22 mouse cellular contexts compared by ENCODE assay signal in the genomic region with DNA sequence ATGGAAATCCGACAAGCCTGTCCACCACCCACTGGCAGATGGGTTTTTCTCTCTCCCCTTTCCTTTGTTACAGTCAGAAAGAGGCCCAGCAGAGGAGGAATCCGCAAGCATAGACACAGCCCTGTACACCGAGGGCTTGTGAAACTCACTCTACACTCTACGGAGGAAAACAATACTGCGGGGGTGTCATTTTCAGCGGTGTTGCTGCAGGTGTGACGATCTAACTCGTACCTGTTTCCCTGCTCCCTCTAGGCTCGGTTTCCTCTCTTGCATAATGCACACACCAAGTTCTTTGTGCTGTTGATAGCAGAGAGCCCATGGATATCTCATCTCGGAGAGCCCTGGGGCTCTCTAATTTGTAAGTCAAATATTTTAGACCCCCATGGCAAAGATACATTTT. TPM values are rescaled to one million over a fixed set of nuclear protein-coding genes. Genes with fewer than 3 reads are reported as not detected.
DNase-seq lines count a peak whose midpoint lies in the region; ATAC-seq and TF ChIP-seq lines count a peak whose summit lies in the region.
"Had no signal": no experiment of that assay in that cellular context is flagged by ENCODE, and none has a peak within 500 bp of the region (broad histone marks: within the 10 kb centered on the region; RNA-seq: fewer than 3 reads in every experiment).

No protein-coding gene starts in this region.

- no peaks in the 10 kb centered on the region for H3K4me1 ChIP-seq in embryonic facial prominence, embryonic 14.5 days (ENCODE audit: control insufficient read depth, insufficient read depth, low read length)
- no peaks in the 10 kb centered on the region for H3K4me1 ChIP-seq in embryonic facial prominence, embryonic 10.5 days
- peaks cover 4% of the 10 kb centered on the region; the same call in 1 of the 2 replicates for H3K4me1 ChIP-seq in heart, embryonic 10.5 days
- H3K4me1 ChIP-seq in heart, adult 2 months (ENCODE audit: control insufficient read depth, insufficient read depth, low read length): no peaks in the 10 kb centered on the region
- H3K4me1 ChIP-seq: embryonic facial prominence, embryonic 12.5 days; forebrain, embryonic 13.5 days; forebrain, embryonic 15.5 days had no signal

- DNase-seq in embryonic facial prominence, embryonic 14.5 days (ENCODE audit: low spot score): peak; percentile 31
- DNase-seq in embryonic facial prominence, embryonic 10.5 days (ENCODE audit: low spot score): no peak
- DNase-seq in heart, embryonic 10.5 days (ENCODE audit: low spot score): peak; percentile 61
- DNase-seq in heart, adult 2 months: no peak
- peak; percentile 94 for DNase-seq in gonadal fat pad, adult 2 months (ENCODE audit: low read depth)
- DNase-seq in kidney, postnatal 25 days: no peak
- DNase-seq: adrenal gland, adult 2 months; adrenal gland, postnatal 10 days; adrenal gland, postnatal 25 days; cerebellum, adult 11 months; cerebellum, adult 18-20 months; cerebellum, adult 8-10 months; cerebellum, adult 9-11 months; cerebellum, postnatal 14 days; cerebellum, postnatal 36 days; embryo, embryonic 11 days; forebrain, postnatal 0 days had no signal

- no peaks in the 10 kb centered on the region for H3K27me3 ChIP-seq in embryonic facial prominence, embryonic 14.5 days (replicated peaks; ENCODE audit: control insufficient read depth, insufficient read depth, low read length)
- no peaks in the 10 kb centered on the region for H3K27me3 ChIP-seq in embryonic facial prominence, embryonic 10.5 days (replicated peaks; ENCODE audit: low read depth, poor library complexity, severe bottlenecking)
- H3K27me3 ChIP-seq in heart, embryonic 10.5 days (ENCODE audit: insufficient read depth, poor library complexity, severe bottlenecking): no peaks in the 10 kb centered on the region
- H3K27me3 ChIP-seq in heart, adult 2 months (ENCODE audit: control insufficient read depth, insufficient read depth, low read length): no peaks in the 10 kb centered on the region
- H3K27me3 ChIP-seq: embryonic facial prominence, embryonic 12.5 days; embryonic facial prominence, embryonic 15.5 days; forebrain, embryonic 13.5 days; forebrain, embryonic 15.5 days had no signal

- no peaks in the 10 kb centered on the region for H3K36me3 ChIP-seq in embryonic facial prominence, embryonic 14.5 days (ENCODE audit: control insufficient read depth, insufficient read depth, low read length)
- no peaks in the 10 kb centered on the region for H3K36me3 ChIP-seq in embryonic facial prominence, embryonic 10.5 days (replicated peaks)
- no peaks in the 10 kb centered on the region for H3K36me3 ChIP-seq in heart, embryonic 10.5 days
- H3K36me3 ChIP-seq in heart, adult 2 months (ENCODE audit: control insufficient read depth, insufficient read depth, low read length): no peaks in the 10 kb centered on the region
- H3K36me3 ChIP-seq: embryonic facial prominence, embryonic 12.5 days; embryonic facial prominence, embryonic 15.5 days; forebrain, embryonic 15.5 days had no signal

- no peak for TF ChIP-seq POLR2A in heart, adult 2 months (IDR thresholded peaks at IDR 0.05; ENCODE audit: insufficient read depth, low read depth, low read length)

- no peak overlapping the region for H3K4me2 ChIP-seq in embryonic facial prominence, embryonic 14.5 days (ENCODE audit: low read depth, low read length)
- H3K4me2 ChIP-seq: embryonic facial prominence, embryonic 12.5 days; embryonic facial prominence, embryonic 15.5 days; forebrain, embryonic 13.5 days; forebrain, embryonic 15.5 days had no signal

- TF ChIP-seq EP300 in heart, adult 2 months (IDR thresholded peaks at IDR 0.05; ENCODE audit: insufficient read depth, low read depth, low read length): no peak

- no peak overlapping the region for H3K9ac ChIP-seq in embryonic facial prominence, embryonic 14.5 days (ENCODE audit: low read depth, low read length)
- H3K9ac ChIP-seq in heart, adult 2 months (ENCODE audit: low read depth, low read length): no peak overlapping the region
- H3K9ac ChIP-seq: embryonic facial prominence, embryonic 12.5 days; embryonic facial prominence, embryonic 15.5 days; forebrain, embryonic 13.5 days; forebrain, embryonic 15.5 days; forebrain, postnatal 0 days had no signal

- ATAC-seq in embryonic facial prominence, embryonic 14.5 days (ENCODE audit: low read depth): peak; percentile 41; the same call in 1 of the 2 replicates
- ATAC-seq: forebrain, embryonic 13.5 days; forebrain, embryonic 15.5 days; forebrain, postnatal 0 days had no signal

- H3K27ac ChIP-seq in embryonic facial prominence, embryonic 14.5 days (replicated peaks; ENCODE audit: low read depth, low read length): no peak overlapping the region
- no peak overlapping the region for H3K27ac ChIP-seq in embryonic facial prominence, embryonic 10.5 days (replicated peaks)
- no peak overlapping the region for H3K27ac ChIP-seq in heart, embryonic 10.5 days
- H3K27ac ChIP-seq in heart, adult 2 months: no peak overlapping the region
- H3K27ac ChIP-seq: embryonic facial prominence, embryonic 12.5 days; embryonic facial prominence, embryonic 15.5 days; forebrain, embryonic 13.5 days; forebrain, embryonic 15.5 days had no signal

- no peaks in the 10 kb centered on the region for H3K9me3 ChIP-seq in embryonic facial prominence, embryonic 14.5 days (ENCODE audit: control insufficient read depth, low read length)
- no peaks in the 10 kb centered on the region for H3K9me3 ChIP-seq in embryonic facial prominence, embryonic 10.5 days
- H3K9me3 ChIP-seq in heart, embryonic 10.5 days: no peaks in the 10 kb centered on the region
- H3K9me3 ChIP-seq: embryonic facial prominence, embryonic 12.5 days; embryonic facial prominence, embryonic 15.5 days; forebrain, embryonic 13.5 days; forebrain, embryonic 15.5 days had no signal

- no peak for TF ChIP-seq CTCF in heart, adult 2 months (IDR thresholded peaks at IDR 0.05)

- WGBS in embryonic facial prominence, embryonic 14.5 days: 69% methylated on average over 10 of the region's 10 CpGs
- 69% methylated on average over 10 of the region's 10 CpGs for WGBS in embryonic facial prominence, embryonic 10.5 days
- WGBS in heart, embryonic 10.5 days: 70% methylated on average over 10 of the region's 10 CpGs
- 80% methylated on average over 10 of the region's 10 CpGs for WGBS in heart, adult 2 months

- no peak overlapping the region for H3K4me3 ChIP-seq in embryonic facial prominence, embryonic 14.5 days (ENCODE audit: low read depth, low read length)
- H3K4me3 ChIP-seq in embryonic facial prominence, embryonic 10.5 days: no peak overlapping the region
- H3K4me3 ChIP-seq in heart, embryonic 10.5 days: no peak overlapping the region
- H3K4me3 ChIP-seq in heart, adult 2 months: no peak overlapping the region
- H3K4me3 ChIP-seq: embryonic facial prominence, embryonic 12.5 days; embryonic facial prominence, embryonic 15.5 days; erythroblast, embryonic 14.5 days; forebrain, embryonic 13.5 days; forebrain, embryonic 15.5 days had no signal

- no peaks in the 10 kb centered on the region for H3K79me2 ChIP-seq in heart, adult 2 months (replicated peaks; ENCODE audit: control insufficient read depth, insufficient read depth, low read length)

- intact Hi-C loops in heart, adult 2 months (cut with DNase I): no loop called here

RNA-seq across cellular contexts. Expression of a gene that starts 56.5 kb away (rescaled TPM):
- polyA plus RNA-seq in embryonic facial prominence, embryonic 14.5 days (2014; fragmentation: Nextera tagmentation; extraction: Ambion mirVana): 6.2 and 6.8 TPM in 2 replicates
- 3.8 and 5.2 TPM in 2 replicates for polyA plus RNA-seq in embryonic facial prominence, embryonic 10.5 days (2016; fragmentation: Nextera tagmentation; extraction: Ambion mirVana)
- 4.9 and 5.6 TPM in 2 replicates for polyA plus RNA-seq in heart, embryonic 10.5 days (2016; fragmentation: Nextera tagmentation; extraction: Ambion mirVana)
- total RNA-seq in heart, adult 2 months (2021): 10 to 100 TPM; 41.0 to 50.7 TPM
- 6.4 and 13.1 TPM in 2 replicates for polyA plus RNA-seq in heart, adult 2 months (2012; rRNA removed)
- 8.6 and 10.8 TPM in 2 replicates for polyA plus RNA-seq in gonadal fat pad, adult 2 months (2012; rRNA removed)

Comparison
In these comparisons a context has a peak if more than half of its experiments do, and no peak if none do; other contexts are left out.
1. DNase-seq: peak in embryonic facial prominence, embryonic 14.5 days (single experiment), heart, embryonic 10.5 days (single experiment) and gonadal fat pad, adult 2 months (single experiment); none in embryonic facial prominence, embryonic 10.5 days (single experiment), heart, adult 2 months (0 of 2) and kidney, postnatal 25 days (0 of 2).